Mouse (Mus musculus): ENCODE results near the gene Gm9821. TPM values are rescaled to one million over a fixed set of nuclear protein-coding genes. Genes with fewer than 3 reads are reported as not detected.
A peak's percentile ranks its signal among the peaks of the same experiment; 100 is the strongest.

Gm9821 gene
- total RNA-seq, 2 experiments from 2014 or later = not detected

- intact Hi-C loops (cut with DNase I) = no loop called here
- peak in 1 of 2 experiments; percentile 66 for DNase-seq
Measured at GRCm38 (mm10) chr2:91946836-91947235, 1.3 kb downstream of the Gm9821 start.

- peak; percentile 57 to 58 for DNase-seq
- intact Hi-C loops (cut with DNase I) = no loop called here
Measured at GRCm38 (mm10) chr2:91947397-91948150, 2.1 kb downstream of the Gm9821 start.

- peak in 1 of 2 experiments; percentile 36 for DNase-seq
- intact Hi-C loops (cut with DNase I) = no loop called here
Measured at GRCm38 (mm10) chr2:91948151-91948509, 2.6 kb downstream of the Gm9821 start.

GRCm38 (mm10) chr2:91948792-91949241, 3.3 kb downstream of the Gm9821 start:
- intact Hi-C loops (cut with DNase I) = no loop called here
- peak in 1 of 2 experiments; percentile 40 for DNase-seq

- intact Hi-C loops (cut with DNase I) = no loop called here
- DNase-seq = peak; percentile 80 to 82
Measured at GRCm38 (mm10) chr2:91949411-91950274, 4.1 kb downstream of the Gm9821 start.

- peak; percentile 76 to 79 for DNase-seq
- intact Hi-C loops (cut with DNase I) = no loop called here
Measured at GRCm38 (mm10) chr2:91950275-91951085, 5.0 kb downstream of the Gm9821 start.

GRCm38 (mm10) chr2:91953825-91954224, 8.3 kb downstream of the Gm9821 start:
- peak; percentile 86 to 87 for DNase-seq
- intact Hi-C loops (cut with DNase I) = loop anchor here (1.0 kb wide), 1 partner anchor 9 kb away; no protein-coding TSS in a partner anchor

- intact Hi-C loops (cut with DNase I) = no loop called here
Measured at GRCm38 (mm10) chr2:91955121-91955591, 9.7 kb downstream of the Gm9821 start.

GRCm38 (mm10) chr2:91955875-91956274, 10.4 kb downstream of the Gm9821 start:
- no peak for DNase-seq
- intact Hi-C loops (cut with DNase I) = no loop called here

More at GRCm38 (mm10) chr2:91955121-91955591, 9.7 kb downstream of the Gm9821 start:
- DNase-seq = no peak

- intact Hi-C loops (cut with DNase I) = no loop called here
- DNase-seq = peak in 1 of 2 experiments; percentile 42
Measured at GRCm38 (mm10) chr2:91957096-91957495, 11.6 kb downstream of the Gm9821 start.

GRCm38 (mm10) chr2:91958049-91958448, 12.5 kb downstream of the Gm9821 start:
- no peak for DNase-seq
- intact Hi-C loops (cut with DNase I) = loop anchor here (2.0 kb wide), 1 partner anchor 13 kb away; the partner anchor contains the start of gene Gm9821

GRCm38 (mm10) chr2:91958701-91959457, 13.4 kb downstream of the Gm9821 start:
- peak; percentile 80 to 82 for DNase-seq
- intact Hi-C loops (cut with DNase I) = loop anchor here (2.0 kb wide), 1 partner anchor 14 kb away; the partner anchor contains the start of gene Gm9821

GRCm38 (mm10) chr2:91959544-91960410, 14.3 kb downstream of the Gm9821 start:
- no peak for DNase-seq
- intact Hi-C loops (cut with DNase I) = loop anchor here (2.0 kb wide), 1 partner anchor 15 kb away; the partner anchor contains the start of gene Gm9821

GRCm38 (mm10) chr2:91960459-91960858, 15.0 kb downstream of the Gm9821 start:
- no peak for DNase-seq
- intact Hi-C loops (cut with DNase I) = no loop called here

GRCm38 (mm10) chr2:91961901-91962761, 16.6 kb downstream of the Gm9821 start:
- intact Hi-C loops (cut with DNase I) = no loop called here
- DNase-seq = no peak

- peak in 1 of 2 experiments; percentile 56 for DNase-seq
- intact Hi-C loops (cut with DNase I) = loop anchor here (1.0 kb wide), 1 partner anchor 9 kb away; no protein-coding TSS in a partner anchor
Measured at GRCm38 (mm10) chr2:91962864-91963401, 17.4 kb downstream of the Gm9821 start.

- intact Hi-C loops (cut with DNase I) = loop anchor here (1.0 kb wide), 1 partner anchor 9 kb away; no protein-coding TSS in a partner anchor
- DNase-seq = peak; percentile 98 to 99
Measured at GRCm38 (mm10) chr2:91963443-91963932, 18.0 kb downstream of the Gm9821 start.
